Mouse (Mus musculus) forebrain, embryonic 12.5 days (tissue): ENCODE results near the gene Ccdc130. TPM values are rescaled to one million over a fixed set of nuclear protein-coding genes. Genes with fewer than 3 reads are reported as not detected.

Experiments used
- ATAC-seq: fragments of 200-750 bp; cut with Nextera tagmentation; 2 replicates; pipeline ENCODE4 v1.8.0; 2017; ENCODE audit warnings: moderate TSS enrichment; ENCODE audit not compliant: low FRiP score
- H3K27ac ChIP-seq: fragments of 300-500 bp; sonication (generic); 2 replicates; pipeline ENCODE4 v1.5.1; 2016; ENCODE audit warnings: mild to moderate bottlenecking
- H3K27me3 ChIP-seq: fragments of 300-500 bp; sonication (generic); 2 replicates; pipeline ENCODE4 v1.6.1; 2016; ENCODE audit warnings: mild to moderate bottlenecking
- H3K36me3 ChIP-seq: fragments of 300-500 bp; sonication (generic); replicated peaks from 2 replicates; pipeline ENCODE4 v1.6.1; 2016; ENCODE audit warnings: mild to moderate bottlenecking
- H3K4me1 ChIP-seq: fragments of 300-500 bp; sonication (generic); 2 replicates; pipeline ENCODE4 v1.6.1; 2016
- H3K4me2 ChIP-seq: fragments of 300-500 bp; sonication (generic); 2 replicates; pipeline ENCODE4 v1.6.1; 2016; ENCODE audit warnings: mild to moderate bottlenecking, moderate library complexity
- H3K4me3 ChIP-seq: fragments of 300-500 bp; sonication (generic); replicated peaks from 2 replicates; pipeline ENCODE4 v1.5.1; 2016; ENCODE audit warnings: mild to moderate bottlenecking
- H3K9ac ChIP-seq: fragments of 300-500 bp; sonication (generic); 2 replicates; pipeline ENCODE4 v1.6.1; 2016; ENCODE audit warnings: mild to moderate bottlenecking
- H3K9me3 ChIP-seq: fragments of 300-500 bp; sonication (generic); 2 replicates; pipeline ENCODE4 v1.6.1; 2016
- WGBS: fragments of 180-500 bp; shearing (Covaris S2); methylation state at CpG from one replicate; pipeline ENCODE4 v1.1.7; 2016; 5-methylcytosine and 5-hydroxymethylcytosine counted together
- microRNA counts: library from miRNA; unstranded; fragments of <30 nt; microRNA quantifications from one replicate; lab custom pipeline; 2017
- microRNA-seq: library from miRNA; unstranded; fragments of <30 nt; microRNA quantifications from one replicate; pipeline ENCODE4, GENCODE M21; 2017
- polyA plus RNA-seq: library from polyadenylated mRNA; unstranded; fragments of >200 nt; fragmentation: Nextera tagmentation; extraction: Ambion mirVana; gene quantifications from 2 replicates; pipeline ENCODE4 v1.2.1, GENCODE M21; 2016

The Ccdc130 gene
- polyA plus RNA-seq, 1 experiment from 2014 or later = 20.6 TPM

DNA sequence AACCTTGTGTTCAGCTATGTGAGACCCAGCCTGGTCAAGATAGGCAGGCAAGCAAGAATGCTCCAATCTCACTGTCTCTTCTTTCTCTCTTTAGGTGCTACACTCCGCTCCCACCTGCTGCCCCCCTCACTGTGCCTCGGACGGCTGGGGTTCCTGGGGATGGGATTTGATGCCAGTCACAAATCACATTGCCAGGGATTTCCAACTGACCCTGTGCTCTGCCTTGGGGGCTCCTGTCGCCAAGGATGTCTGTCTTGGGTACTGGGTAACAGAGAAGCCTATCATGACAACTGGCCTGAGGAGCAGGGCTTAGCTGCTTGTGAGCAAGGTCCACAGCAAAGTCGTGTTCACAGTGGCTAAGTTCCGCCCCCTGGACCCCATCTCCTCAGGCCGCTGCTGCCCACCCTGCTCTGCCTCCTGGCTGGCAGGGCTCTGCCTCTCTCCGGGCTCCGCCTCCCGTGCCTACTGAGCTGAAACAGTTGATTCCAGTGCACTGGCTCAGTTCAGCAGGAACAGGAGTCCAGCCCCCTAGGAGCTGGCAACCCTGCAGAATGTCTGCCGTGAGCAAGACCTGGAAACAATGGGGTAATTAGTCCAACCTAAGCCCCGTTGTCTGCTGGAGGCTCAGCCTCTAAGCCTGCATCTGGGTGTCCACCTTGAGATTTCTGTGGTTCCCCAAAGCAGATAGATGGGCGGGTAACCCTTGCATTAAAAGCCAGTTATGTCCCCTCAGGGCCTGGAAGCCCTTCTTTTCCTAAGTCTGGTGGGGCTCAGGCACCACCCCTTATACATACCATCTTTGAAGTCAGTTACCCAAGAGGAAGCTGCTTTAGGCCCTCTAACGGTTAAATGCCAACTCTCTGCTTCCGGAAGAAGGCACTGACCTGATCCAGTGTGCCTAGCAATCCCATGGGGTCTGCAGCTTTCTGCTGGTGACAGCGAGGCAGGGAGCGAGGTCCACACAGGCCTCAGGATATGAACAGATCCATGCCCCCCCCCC, 61.5 kb downstream of the Ccdc130 start:
- H3K9me3 ChIP-seq = no peaks in the 10 kb centered on the region
- H3K4me3 ChIP-seq = no peak overlapping the region
- peak overlapping the region; percentile 54; the same call in 1 of the 2 replicates for H3K27ac ChIP-seq
- peak overlapping the region; percentile 33; the same call in 1 of the 2 replicates for H3K9ac ChIP-seq
- no peak overlapping the region for H3K4me2 ChIP-seq
- peaks cover 45% of the 10 kb centered on the region for H3K36me3 ChIP-seq
- no peak for ATAC-seq
- 34% methylated on average over 17 of the region's 17 CpGs for WGBS
- H3K27me3 ChIP-seq = no peaks in the 10 kb centered on the region
- H3K4me1 ChIP-seq = peaks cover 34% of the 10 kb centered on the region

DNA sequence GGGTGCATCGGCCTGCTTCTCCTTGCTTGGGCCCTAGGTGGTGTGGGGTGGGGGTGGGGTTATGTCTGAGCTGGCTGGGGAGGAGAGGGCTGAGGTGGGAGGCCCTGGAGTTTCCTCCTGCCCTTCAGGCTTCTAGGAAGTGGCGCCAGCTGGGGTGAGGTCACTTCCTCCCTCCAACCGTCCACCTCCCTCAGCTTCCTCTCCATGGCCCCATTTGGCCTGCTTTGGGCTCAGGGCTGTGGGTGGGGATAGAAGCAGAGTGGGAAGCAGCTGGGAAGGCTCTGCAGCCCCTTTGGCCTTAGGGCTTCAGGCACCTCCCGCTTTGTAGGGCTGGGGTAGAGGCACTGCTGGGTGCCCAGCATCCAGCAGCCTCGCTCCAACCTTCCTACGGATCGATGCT, 62.4 kb downstream of the Ccdc130 start:
- no peak overlapping the region for H3K9ac ChIP-seq
- no peak overlapping the region for H3K4me3 ChIP-seq

More for the DNA sequence above, 62.4 kb downstream of the Ccdc130 start:
- peak overlapping the region; percentile 54; the same call in 1 of the 2 replicates for H3K27ac ChIP-seq
- H3K4me2 ChIP-seq = no peak overlapping the region
- ATAC-seq = no peak
- no peaks in the 10 kb centered on the region for H3K9me3 ChIP-seq
- peaks cover 43% of the 10 kb centered on the region for H3K4me1 ChIP-seq
- WGBS = 77% methylated on average over 7 of the region's 7 CpGs
- no peaks in the 10 kb centered on the region for H3K27me3 ChIP-seq
- H3K36me3 ChIP-seq = peaks cover 36% of the 10 kb centered on the region

MicroRNAs encoded within 50 kb of the gene (microRNA counts, 519-probe panel; counts per million panel counts)
- microRNA mmu-miR-23a (lab: Ali Mortazavi, UCI) (5,224 counts per million, percentile 70 among the panel's probes with 10 or more counts), microRNA mmu-miR-27a (lab: Ali Mortazavi, UCI) (6,132 counts per million, percentile 84 among the panel's probes with 10 or more counts)

Small RNAs within 50 kb of the gene (microRNA-seq; reads per million reads assigned to microRNA genes)
- 6,444 reads per million, percentile 91 among the genes with 10 or more reads in this experiment for gene Mir23a
- gene Mir24-2 = not detected
- 129 reads per million, percentile 51 among the genes with 10 or more reads in this experiment for gene Mir27a
- not detected for gene Mir3074-2

Other genes with a start within 250 kb of the Ccdc130 start
- 3.3 and 4.1 TPM in 2 replicates for gene Palm3, start 248.9 kb downstream of the Ccdc130 start, polyA plus RNA-seq
- 0.09 and 0.24 TPM in 2 replicates for gene Il27ra, start 227.8 kb downstream of the Ccdc130 start, polyA plus RNA-seq
- not detected in 2 replicates for gene Rln3, start 225.4 kb downstream of the Ccdc130 start, polyA plus RNA-seq
- 2.2 and 2.4 TPM in 2 replicates for gene Gm10643, start 205.2 kb downstream of the Ccdc130 start, polyA plus RNA-seq
- gene Rfx1, start 203.5 kb downstream of the Ccdc130 start, polyA plus RNA-seq = 8.4 and 9.2 TPM in 2 replicates
- 18.7 and 19.4 TPM in 2 replicates for gene Dcaf15, start 165.6 kb downstream of the Ccdc130 start, polyA plus RNA-seq
- 0.32 and 0.36 TPM in 2 replicates for gene Podnl1, start 144.4 kb downstream of the Ccdc130 start, polyA plus RNA-seq
- 17.7 and 20.4 TPM in 2 replicates for gene Cc2d1a, start 122.4 kb downstream of the Ccdc130 start, polyA plus RNA-seq
- 2.1 and 2.3 TPM in 2 replicates for gene 4930432K21Rik, start 122.4 kb downstream of the Ccdc130 start, polyA plus RNA-seq
- 5.9 and 6.0 TPM in 2 replicates for gene Nanos3, start 85.2 kb downstream of the Ccdc130 start, polyA plus RNA-seq
- 47.7 and 53.4 TPM in 2 replicates for gene Zswim4, start 33.3 kb downstream of the Ccdc130 start, polyA plus RNA-seq
- gene D8Ertd738e, start 20.7 kb downstream of the Ccdc130 start, polyA plus RNA-seq = 267 and 271 TPM in 2 replicates
- gene Mri1, start 13.1 kb downstream of the Ccdc130 start, polyA plus RNA-seq = 49.1 and 60.1 TPM in 2 replicates
- 8.2 and 11.5 TPM in 2 replicates for gene Cacna1a, start 118.1 kb upstream of the Ccdc130 start, polyA plus RNA-seq